Mouse (Mus musculus) hindbrain, embryonic 12.5 days (tissue): ENCODE measurements around the gene Kcnn1. TPM values are rescaled to one million over a fixed set of nuclear protein-coding genes. Genes with fewer than 3 reads are reported as not detected.

Experiments used
- ATAC-seq: fragments of 200-750 bp; cut with Nextera tagmentation; 2 replicates; pipeline ENCODE4 v1.8.0; 2017; ENCODE audit warnings: moderate TSS enrichment; ENCODE audit not compliant: low FRiP score
- H3K27ac ChIP-seq: fragments of 300-500 bp; sonication (generic); 2 replicates; pipeline ENCODE4 v1.5.1; 2016; ENCODE audit warnings: mild to moderate bottlenecking
- H3K27me3 ChIP-seq: fragments of 300-500 bp; sonication (generic); 2 replicates; pipeline ENCODE4 v1.6.1; 2016; ENCODE audit warnings: mild to moderate bottlenecking
- H3K36me3 ChIP-seq: fragments of 300-500 bp; sonication (generic); 2 replicates; pipeline ENCODE4 v1.6.1; 2016; ENCODE audit warnings: mild to moderate bottlenecking
- H3K4me1 ChIP-seq: fragments of 300-500 bp; sonication (generic); 2 replicates; pipeline ENCODE4 v1.6.1; 2016
- H3K4me2 ChIP-seq: fragments of 300-500 bp; sonication (generic); replicated peaks from 2 replicates; pipeline ENCODE4 v1.6.1; 2016; ENCODE audit warnings: mild to moderate bottlenecking
- H3K4me3 ChIP-seq: fragments of 300-500 bp; sonication (generic); 2 replicates; pipeline ENCODE4 v1.5.1; 2016; ENCODE audit warnings: mild to moderate bottlenecking
- H3K9ac ChIP-seq: fragments of 300-500 bp; sonication (generic); 2 replicates; pipeline ENCODE4 v1.6.1; 2016; ENCODE audit warnings: mild to moderate bottlenecking, moderate library complexity
- H3K9me3 ChIP-seq: fragments of 300-500 bp; sonication (generic); replicated peaks from 2 replicates; pipeline ENCODE4 v1.6.1; 2016; ENCODE audit warnings: mild to moderate bottlenecking
- WGBS: fragments of 180-500 bp; shearing (Covaris S2); methylation state at CpG from one replicate; pipeline ENCODE4 v1.1.7; 2016; 5-methylcytosine and 5-hydroxymethylcytosine counted together
- polyA plus RNA-seq: library from polyadenylated mRNA; unstranded; fragments of >200 nt; fragmentation: Nextera tagmentation; extraction: Ambion mirVana; gene quantifications from 2 replicates; pipeline ENCODE4 v1.2.1, GENCODE M21; 2016

Gene Kcnn1
- 22.1 and 23.8 TPM in 2 replicates for polyA plus RNA-seq

DNA sequence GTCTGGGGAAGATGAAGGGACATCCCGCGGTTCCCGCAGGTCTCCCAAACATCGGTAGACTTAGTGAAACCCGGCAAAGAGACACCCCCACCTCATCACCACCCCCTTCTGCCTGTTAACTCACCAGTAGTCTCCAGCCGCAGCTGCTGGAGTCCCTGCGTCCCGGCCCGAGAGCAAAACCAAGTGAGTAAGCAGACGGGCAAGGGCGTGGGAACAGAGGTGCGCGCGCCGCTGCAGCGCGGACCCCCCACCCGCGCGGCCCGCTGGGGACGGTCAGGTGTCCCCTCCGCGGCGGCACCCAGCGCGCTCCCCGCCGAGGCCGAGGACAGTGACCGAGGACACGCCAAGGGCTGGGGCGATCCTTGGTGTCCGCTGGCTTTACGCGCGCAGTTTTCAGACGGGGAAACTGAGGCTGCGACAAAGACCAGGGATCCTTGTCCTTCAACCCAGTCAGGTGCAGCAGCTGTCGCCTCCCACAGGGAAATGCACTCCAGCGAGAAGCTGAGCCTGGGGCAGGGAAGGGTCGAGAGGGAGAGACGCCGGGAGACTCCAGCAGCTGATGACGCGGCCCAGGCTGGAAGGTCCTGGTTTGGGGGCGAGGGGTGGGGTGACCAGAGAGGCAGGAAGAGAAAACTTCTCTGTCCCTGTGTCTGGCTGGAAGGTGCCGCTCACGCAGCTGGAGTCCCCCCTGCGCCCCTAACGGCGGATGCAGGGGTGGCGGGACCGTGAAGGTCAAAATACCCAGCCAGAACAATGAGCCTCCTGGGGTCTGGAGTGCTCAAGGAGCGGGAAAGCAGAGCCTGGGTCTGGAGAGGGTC lies at the start of gene Kcnn1:
Kcnn1 (minus strand) TSS at position 435 of the 818 bp plus-strand sequence.
- H3K36me3 ChIP-seq = peaks cover 4% of the 10 kb centered on the region
- H3K27me3 ChIP-seq = peaks cover 16% of the 10 kb centered on the region
- under 1% methylated on average over 55 of the region's 55 CpGs for WGBS
- peak within 1 kb of the TSS; percentile 58 for H3K4me3 ChIP-seq
- no peaks in the 10 kb centered on the region for H3K9me3 ChIP-seq
- H3K4me2 ChIP-seq = peak within 1 kb of the TSS; percentile 91
- peaks cover 69% of the 10 kb centered on the region for H3K4me1 ChIP-seq
- H3K9ac ChIP-seq = peak within 1 kb of the TSS; percentile 83
- peak; percentile 5; the same call in 1 of the 2 replicates for ATAC-seq
- peak within 1 kb of the TSS; percentile 98 for H3K27ac ChIP-seq

DNA sequence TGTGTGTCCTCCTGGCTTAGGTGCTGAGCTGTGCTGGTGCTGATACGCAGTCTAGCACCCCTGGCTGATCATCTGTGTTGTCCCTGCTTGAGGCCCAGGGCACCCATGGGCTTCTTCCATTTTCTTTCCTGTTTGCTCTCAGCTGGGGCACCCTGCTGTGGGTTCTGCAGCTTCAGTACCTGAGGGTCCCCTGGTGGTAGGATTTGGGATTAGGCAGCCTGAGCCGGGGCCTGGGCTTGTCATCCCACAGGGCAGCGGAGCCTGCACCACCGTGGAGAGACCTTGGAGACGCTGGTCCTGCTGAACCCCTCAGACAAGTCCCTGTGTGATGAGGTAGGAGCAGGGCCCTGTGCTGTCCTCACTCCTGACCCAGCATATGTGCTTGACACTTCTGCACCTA lies 48.5 kb upstream of the Kcnn1 start:
- 83% methylated on average over 5 of the region's 5 CpGs for WGBS
- H3K4me2 ChIP-seq = no peak overlapping the region
- H3K4me1 ChIP-seq = peaks cover 8% of the 10 kb centered on the region
- no peak overlapping the region for H3K4me3 ChIP-seq
- ATAC-seq = no peak
- no peak overlapping the region for H3K27ac ChIP-seq
- no peaks in the 10 kb centered on the region for H3K27me3 ChIP-seq
- H3K9ac ChIP-seq = no peak overlapping the region
- H3K9me3 ChIP-seq = no peaks in the 10 kb centered on the region
- peaks cover 64% of the 10 kb centered on the region for H3K36me3 ChIP-seq

- Histone ChIP-seq H3K4me1 (peaks cover 16% of the 10 kb centered on the region), H3K27me3 (peaks cover 19% of the 10 kb centered on the region), H3K4me3 (no peak overlapping the region), H3K36me3 (peaks cover 23% of the 10 kb centered on the region), H3K9me3 (no peaks in the 10 kb centered on the region), H3K4me2 (no peak overlapping the region), H3K9ac (no peak overlapping the region), H3K27ac (no peak overlapping the region)
- 90% methylated on average over 2 of the region's 2 CpGs for WGBS
- no peak for ATAC-seq
These were observed 44.5 kb upstream of the Kcnn1 start for GRCm38 (mm10) chr8:70907518-70907917.

DNA sequence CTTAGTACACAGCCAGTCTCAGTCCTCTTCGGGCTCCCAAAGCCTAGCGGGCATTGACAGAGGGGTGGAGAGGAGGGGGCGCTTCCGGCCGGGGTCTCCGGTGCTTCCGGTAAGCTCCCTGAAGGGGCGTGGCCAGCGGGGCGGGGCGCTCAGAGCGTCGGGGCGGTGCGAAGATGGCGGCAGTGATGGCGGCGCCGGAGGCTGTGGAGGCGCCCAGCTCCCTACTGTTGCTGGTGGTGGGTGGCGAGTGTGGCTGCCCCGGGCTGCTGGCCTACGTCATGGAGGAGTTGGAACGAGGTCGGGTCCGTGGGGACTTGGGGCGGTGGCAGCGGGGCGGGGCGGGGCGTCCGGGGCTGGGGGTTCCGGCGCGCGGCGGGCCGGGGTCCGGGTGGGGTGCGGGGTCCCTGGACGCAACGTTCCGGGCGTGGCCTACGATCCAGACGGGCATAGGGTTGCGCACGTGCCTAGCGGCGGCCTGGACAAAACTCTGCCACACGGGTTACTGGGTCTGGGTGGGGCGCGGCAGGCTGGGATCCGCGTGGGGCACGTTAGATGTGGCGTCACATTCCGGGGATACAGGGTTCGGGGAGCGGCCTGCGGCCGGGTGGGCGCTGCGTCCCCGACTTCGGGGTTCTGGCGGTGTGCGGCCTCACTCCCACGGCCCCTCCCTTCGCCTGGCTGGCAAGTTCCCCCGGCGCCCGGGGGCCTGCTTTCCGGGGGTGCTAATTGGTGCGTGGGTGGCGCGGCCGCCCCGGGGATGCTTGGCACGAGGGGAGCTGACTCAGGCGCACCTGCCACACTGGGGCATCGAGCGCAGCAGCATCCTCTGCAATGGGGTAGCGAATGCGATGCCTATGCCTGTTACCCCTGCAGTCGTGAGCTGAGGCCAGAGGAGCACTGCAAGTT lies 43.0 kb upstream of the Kcnn1 start, which contains the start of gene Map1s:
Map1s (plus strand) TSS at position 102 of the 906 bp plus-strand sequence.
- Histone ChIP-seq H3K27me3 (peaks cover 27% of the 10 kb centered on the region), H3K27ac (peak within 1 kb of the TSS; percentile 87), H3K9ac (peak within 1 kb of the TSS; percentile 92), H3K4me3 (peak within 1 kb of the TSS; percentile 74), H3K9me3 (no peaks in the 10 kb centered on the region), H3K4me1 (peaks cover 16% of the 10 kb centered on the region), H3K4me2 (peak within 1 kb of the TSS; percentile 94), H3K36me3 (peaks cover 9% of the 10 kb centered on the region; the same call in 1 of the 2 replicates)
- under 1% methylated on average over 70 of the region's 86 CpGs for WGBS
- ATAC-seq = peak; percentile 95

DNA sequence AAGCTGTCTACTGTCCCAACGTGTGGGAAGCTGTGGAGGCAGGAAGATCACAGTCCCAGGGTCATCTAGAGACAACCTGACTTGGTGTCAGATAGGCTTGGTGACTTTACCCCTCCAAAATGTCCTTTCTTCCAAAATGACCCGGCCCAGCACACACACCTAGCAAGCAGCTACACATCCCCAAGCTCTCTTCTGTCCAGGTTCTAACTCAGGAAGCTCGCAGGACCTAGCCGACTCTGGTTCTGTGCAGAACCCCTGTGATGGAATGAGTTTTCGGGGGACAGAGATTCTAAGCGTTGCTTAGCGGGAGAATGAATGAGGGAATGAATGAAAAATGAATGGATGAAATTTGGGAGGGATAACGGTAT lies 42.4 kb upstream of the Kcnn1 start:
- Histone ChIP-seq H3K36me3 (0 out of 2 replicates have a peak, but pooled peaks cover 4% of the 10 kb centered on the region), H3K9me3 (no peaks in the 10 kb centered on the region), H3K27ac (peak overlapping the region; percentile 87; the same call in 1 of the 2 replicates), H3K27me3 (peaks cover 27% of the 10 kb centered on the region), H3K9ac (peak overlapping the region; percentile 92), H3K4me3 (peak overlapping the region; percentile 74), H3K4me2 (peak overlapping the region; percentile 94), H3K4me1 (peaks cover 16% of the 10 kb centered on the region)
- ATAC-seq = peak; percentile 53
- 20% methylated on average over 8 of the region's 8 CpGs for WGBS

- H3K4me1 ChIP-seq = peaks cover 16% of the 10 kb centered on the region
- H3K27me3 ChIP-seq = peaks cover 27% of the 10 kb centered on the region
- H3K9ac ChIP-seq = no peak overlapping the region
- 0 out of 2 replicates have a peak, but pooled peaks cover 4% of the 10 kb centered on the region for H3K36me3 ChIP-seq
- no peak for ATAC-seq
- H3K27ac ChIP-seq = no peak overlapping the region
- H3K4me3 ChIP-seq = no peak overlapping the region
- H3K4me2 ChIP-seq = no peak overlapping the region
- WGBS = 70% methylated on average over 4 of the region's 4 CpGs
- H3K9me3 ChIP-seq = no peaks in the 10 kb centered on the region
These were observed 41.5 kb upstream of the Kcnn1 start for GRCm38 (mm10) chr8:70904532-70904931.

DNA sequence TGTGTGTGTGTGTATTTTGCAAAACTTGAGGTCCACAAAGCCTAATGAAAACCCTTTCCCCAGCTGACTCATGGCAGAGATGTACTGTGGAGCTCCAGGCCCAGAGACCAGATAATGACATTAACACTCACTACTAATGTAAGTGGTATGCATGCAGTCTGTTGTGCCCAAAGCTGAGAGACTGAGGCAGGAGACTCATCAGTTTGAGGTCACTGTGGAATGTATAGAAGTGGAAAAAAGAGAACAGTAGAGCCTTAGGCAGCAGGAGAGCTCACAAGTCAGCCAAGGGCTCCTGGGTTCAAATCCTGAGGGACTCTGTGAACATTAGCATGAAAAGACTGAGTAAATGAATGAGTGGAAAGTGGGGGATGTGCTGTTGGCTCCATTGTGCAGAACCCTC lies 40.5 kb upstream of the Kcnn1 start:
- no peak overlapping the region for H3K4me3 ChIP-seq
- no peaks in the 10 kb centered on the region for H3K36me3 ChIP-seq
- no peak for ATAC-seq

DNA sequence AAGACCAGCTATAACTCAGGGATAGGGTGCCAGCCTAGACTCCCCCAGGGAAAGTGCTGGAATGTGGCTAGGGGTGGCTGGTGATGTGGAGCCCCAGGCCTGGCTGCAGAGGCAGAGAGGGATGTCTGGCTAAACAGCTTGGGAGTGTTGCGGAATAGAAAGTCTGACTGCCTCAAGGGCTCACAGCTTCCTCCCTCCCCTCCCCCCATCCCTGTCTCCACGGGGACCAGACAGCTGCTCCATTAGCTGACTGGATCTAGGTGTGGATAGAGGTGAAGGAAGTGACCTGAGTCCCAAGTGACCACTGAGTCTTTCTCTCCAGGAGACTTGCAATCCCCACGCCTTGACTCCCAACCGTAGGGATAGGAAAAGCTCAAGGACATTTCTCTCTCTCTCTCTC lies 40.1 kb upstream of the Kcnn1 start:
- H3K4me3 ChIP-seq = no peak overlapping the region
- no peaks in the 10 kb centered on the region for H3K36me3 ChIP-seq
- peaks cover 22% of the 10 kb centered on the region for H3K4me1 ChIP-seq
- peak overlapping the region; percentile 45; the same call in 1 of the 2 replicates for H3K9ac ChIP-seq
- H3K27ac ChIP-seq = no peak overlapping the region
- WGBS = 59% methylated on average over 4 of the region's 4 CpGs
- H3K4me2 ChIP-seq = no peak overlapping the region
- ATAC-seq = no peak
- peaks cover 27% of the 10 kb centered on the region for H3K27me3 ChIP-seq
- no peaks in the 10 kb centered on the region for H3K9me3 ChIP-seq

More for the DNA sequence above, 40.5 kb upstream of the Kcnn1 start:
- Histone ChIP-seq H3K4me1 (peaks cover 18% of the 10 kb centered on the region), H3K9ac (no peak overlapping the region), H3K4me2 (no peak overlapping the region), H3K9me3 (no peaks in the 10 kb centered on the region), H3K27ac (no peak overlapping the region), H3K27me3 (peaks cover 27% of the 10 kb centered on the region)

DNA sequence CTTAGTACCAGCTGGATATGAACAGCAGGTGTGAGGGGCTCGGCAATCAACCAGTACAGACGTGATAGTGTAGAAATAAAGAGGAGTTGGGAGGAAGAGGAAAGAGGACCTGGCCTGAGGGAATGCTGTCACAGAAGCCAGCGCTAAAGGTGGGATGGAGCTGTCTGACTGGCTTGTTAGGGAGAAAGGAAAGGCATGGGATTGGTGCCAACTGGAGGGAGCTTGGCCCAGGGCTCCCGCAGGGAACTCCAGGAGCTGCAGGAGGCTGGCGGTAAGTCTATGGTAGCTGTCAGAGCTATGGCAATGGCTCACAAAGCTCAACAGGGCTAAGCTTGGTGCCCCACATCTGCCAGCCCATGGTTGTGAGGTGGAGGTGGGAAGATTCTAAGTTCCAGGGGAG lies 39.2 kb upstream of the Kcnn1 start:
- no peak overlapping the region for H3K9ac ChIP-seq
- no peak overlapping the region for H3K4me3 ChIP-seq
- H3K4me2 ChIP-seq = no peak overlapping the region
- no peak for ATAC-seq
- H3K36me3 ChIP-seq = no peaks in the 10 kb centered on the region
- H3K4me1 ChIP-seq = peaks cover 19% of the 10 kb centered on the region
- H3K27ac ChIP-seq = no peak overlapping the region
- no peaks in the 10 kb centered on the region for H3K9me3 ChIP-seq
- WGBS = 36% methylated on average over 5 of the region's 5 CpGs
- peaks cover 27% of the 10 kb centered on the region for H3K27me3 ChIP-seq

DNA sequence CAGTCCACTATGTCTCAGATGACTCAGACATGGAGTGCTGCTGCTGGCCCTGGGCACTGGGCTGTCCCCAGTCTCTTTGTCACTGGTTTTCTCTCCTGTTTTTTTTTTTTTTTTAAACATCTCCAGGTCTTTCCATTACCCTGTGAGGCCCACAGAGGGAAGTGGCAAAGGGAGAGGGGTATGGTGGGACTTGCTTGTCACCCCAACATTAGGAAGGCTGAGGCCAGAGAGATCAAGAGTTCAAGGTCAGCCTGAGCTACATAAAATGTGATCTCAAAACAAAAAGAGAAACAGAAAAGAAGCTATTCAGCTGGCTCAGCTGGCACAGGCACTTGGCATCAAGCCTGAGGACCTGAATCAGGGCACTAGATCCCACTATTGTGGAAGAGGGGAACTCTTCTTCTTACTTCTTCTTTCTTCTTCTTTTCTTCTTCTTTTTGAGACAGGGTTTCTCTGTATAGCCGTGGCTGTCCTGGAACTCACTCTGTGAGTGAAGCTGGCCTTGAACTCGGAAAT lies 37.9 kb upstream of the Kcnn1 start:
- Histone ChIP-seq H3K9me3 (no peaks in the 10 kb centered on the region), H3K4me1 (peaks cover 19% of the 10 kb centered on the region), H3K36me3 (no peaks in the 10 kb centered on the region), H3K27ac (no peak overlapping the region), H3K9ac (no peak overlapping the region), H3K4me3 (no peak overlapping the region), H3K4me2 (no peak overlapping the region), H3K27me3 (peaks cover 27% of the 10 kb centered on the region)
- no peak for ATAC-seq
- 78% methylated on average over 2 of the region's 2 CpGs for WGBS

DNA sequence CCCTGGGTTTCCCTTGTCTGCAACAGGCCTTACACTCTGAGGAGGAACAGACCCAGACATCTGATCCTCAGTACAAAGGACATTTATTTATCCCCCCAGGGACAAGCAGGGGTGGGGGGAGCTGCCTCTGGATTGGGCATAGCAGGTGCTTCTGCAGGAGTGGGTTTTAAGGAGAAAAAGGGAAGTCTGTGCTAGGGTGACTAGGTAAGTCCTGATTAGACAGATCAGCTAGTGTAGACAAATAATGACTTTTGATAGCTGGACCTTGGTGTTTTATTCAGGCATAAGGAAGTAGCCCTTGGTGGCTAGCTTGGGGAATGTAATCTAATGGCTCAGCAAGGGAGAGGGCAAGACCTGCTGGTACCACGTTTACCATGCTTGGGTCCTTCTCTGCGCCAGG lies 36.2 kb upstream of the Kcnn1 start:
- H3K27ac ChIP-seq = no peak overlapping the region
- 74% methylated on average over 2 of the region's 2 CpGs for WGBS
- H3K9ac ChIP-seq = no peak overlapping the region
- no peak overlapping the region for H3K4me2 ChIP-seq
- ATAC-seq = no peak
- peaks cover 19% of the 10 kb centered on the region for H3K4me1 ChIP-seq
- no peak overlapping the region for H3K4me3 ChIP-seq
- H3K36me3 ChIP-seq = peaks cover 16% of the 10 kb centered on the region
- H3K9me3 ChIP-seq = no peaks in the 10 kb centered on the region
- peaks cover 34% of the 10 kb centered on the region for H3K27me3 ChIP-seq
